Mouse (Mus musculus) midbrain, embryonic 15.5 days (tissue): ENCODE results near the gene Rpl36a. TPM values are rescaled to one million over a fixed set of nuclear protein-coding genes. Genes with fewer than 3 reads are reported as not detected.

Source experiments
- polyA plus RNA-seq: library from polyadenylated mRNA; unstranded; fragments of >200 nt; fragmentation: Nextera tagmentation; extraction: Ambion mirVana; gene quantifications from 2 replicates; pipeline ENCODE4 v1.2.1, GENCODE M21; 2015

Gene Rpl36a
- polyA plus RNA-seq, 1 experiment from 2014 or later: 158 TPM

Other genes with a start within 250 kb of the Rpl36a start
- 23.1 and 27.0 TPM in 2 replicates for gene Drp2, start 181.1 kb upstream of the Rpl36a start, polyA plus RNA-seq
- 0.31 and 0.41 TPM in 2 replicates for gene Taf7l, start 109.2 kb upstream of the Rpl36a start, polyA plus RNA-seq
- gene Timm8a1, start 43.8 kb upstream of the Rpl36a start, polyA plus RNA-seq: 37.8 and 38.1 TPM in 2 replicates
- gene Btk, start 2.1 kb upstream of the Rpl36a start, polyA plus RNA-seq: 0.75 and 0.77 TPM in 2 replicates
- gene Gla, start 15.5 kb downstream of the Rpl36a start, polyA plus RNA-seq: 3.7 and 6.2 TPM in 2 replicates
- gene Hnrnph2, start 15.5 kb downstream of the Rpl36a start, polyA plus RNA-seq: 145 and 146 TPM in 2 replicates
- 6.8 and 7.0 TPM in 2 replicates for gene Armcx4, start 100.9 kb downstream of the Rpl36a start, polyA plus RNA-seq
- gene Armcx1, start 132.3 kb downstream of the Rpl36a start, polyA plus RNA-seq: 85.2 and 89.1 TPM in 2 replicates
- gene Armcx6, start 165.8 kb downstream of the Rpl36a start, polyA plus RNA-seq: 44.8 and 52.8 TPM in 2 replicates
- 71.3 and 73.2 TPM in 2 replicates for gene Armcx3, start 170.9 kb downstream of the Rpl36a start, polyA plus RNA-seq
- gene Armcx2, start 223.6 kb downstream of the Rpl36a start, polyA plus RNA-seq: 92.2 and 101 TPM in 2 replicates